Mouse (Mus musculus) thymus, adult 2 months (tissue): ENCODE measurements at regions not wholly inside any gene's neighbourhood (a gene's known extent, or its start where the extent isn't known, plus 50 kb on each side); places are given as distances from the start of the nearest gene placed in this dataset.

ENCODE experiments used
- DNase-seq: peaks from one replicate; pipeline ENCODE4 v3.0.0; 2021
- H3K27ac ChIP-seq: fragments of 200-500 bp; 2 replicates; pipeline ENCODE4 v1.5.1; 2012; ENCODE audit warnings: low read length, control low read depth; ENCODE audit not compliant: control insufficient read depth, insufficient read depth
- H3K27me3 ChIP-seq: fragments of 200-500 bp; 2 replicates; pipeline ENCODE4 v1.6.1; 2012; ENCODE audit warnings: mild to moderate bottlenecking, low read length, moderate library complexity, mixed read lengths; ENCODE audit not compliant: control insufficient read depth, insufficient read depth
- H3K36me3 ChIP-seq: fragments of 200-500 bp; 2 replicates; pipeline ENCODE4 v1.6.1; 2012; ENCODE audit warnings: mild to moderate bottlenecking, low read length, moderate library complexity; ENCODE audit not compliant: control insufficient read depth, insufficient read depth
- H3K4me1 ChIP-seq: fragments of 200-500 bp; replicated peaks from 2 replicates; pipeline ENCODE4 v1.6.1; 2012; ENCODE audit warnings: low read length; ENCODE audit not compliant: control insufficient read depth, insufficient read depth
- H3K4me3 ChIP-seq: fragments of 200-500 bp; 2 replicates; pipeline ENCODE4 v1.5.1; 2012; ENCODE audit warnings: mild to moderate bottlenecking, low read length, control low read depth, moderate library complexity; ENCODE audit not compliant: control insufficient read depth, insufficient read depth
- CTCF ChIP-seq: fragments of 200-500 bp; IDR thresholded peaks from 2 replicates; pipeline ENCODE4 v1.5.1; 2012; ENCODE audit warnings: mild to moderate bottlenecking, control low read depth, low read length, moderate library complexity, borderline replicate concordance; ENCODE audit not compliant: control insufficient read depth, poor library complexity, insufficient read depth; ENCODE audit errors: extremely low read depth
- POLR2A ChIP-seq: fragments of 200-500 bp; IDR thresholded peaks from 2 replicates; pipeline ENCODE4 v1.6.1; 2012; ENCODE audit warnings: mild to moderate bottlenecking, low read length, control low read depth, moderate library complexity; ENCODE audit not compliant: control insufficient read depth, poor library complexity, insufficient read depth; ENCODE audit errors: extremely low read depth
- WGBS: fragments of 180-500 bp; shearing (Covaris S2); methylation state at CpG from one replicate; pipeline ENCODE4 v1.1.7; 2018; 5-methylcytosine and 5-hydroxymethylcytosine counted together

- 94% methylated on average over 1 of the region's 1 CpGs for WGBS
Measured at GRCm38 (mm10) chr1:83755336-83755735, 347.3 kb upstream of the Sphkap start.

GRCm38 (mm10) chr1:83752976-83753375 lies 345.0 kb upstream of the Sphkap start:
- Histone ChIP-seq H3K27me3 (no peaks in the 10 kb centered on the region), H3K4me3 (no peak overlapping the region), H3K4me1 (no peaks in the 10 kb centered on the region), H3K27ac (no peak overlapping the region), H3K36me3 (no peaks in the 10 kb centered on the region)
- DNase-seq, result no peak
- 81% methylated on average over 4 of the region's 4 CpGs for WGBS
- TF ChIP-seq POLR2A, result no peak
- no peak for TF ChIP-seq CTCF

More at GRCm38 (mm10) chr1:83755336-83755735, 347.3 kb upstream of the Sphkap start:
- DNase-seq, result no peak
- H3K36me3 ChIP-seq, result no peaks in the 10 kb centered on the region
- H3K4me3 ChIP-seq, result no peak overlapping the region
- H3K4me1 ChIP-seq, result no peaks in the 10 kb centered on the region
- H3K27me3 ChIP-seq, result no peaks in the 10 kb centered on the region
- TF ChIP-seq POLR2A, result no peak
- no peak for TF ChIP-seq CTCF
- no peak overlapping the region for H3K27ac ChIP-seq

GRCm38 (mm10) chr1:83748974-83749373 lies 341.0 kb upstream of the Sphkap start:
- DNase-seq, result no peak
- H3K27me3 ChIP-seq, result no peaks in the 10 kb centered on the region
- no peak overlapping the region for H3K4me3 ChIP-seq
- no peaks in the 10 kb centered on the region for H3K4me1 ChIP-seq
- H3K27ac ChIP-seq, result no peak overlapping the region
- TF ChIP-seq POLR2A (no peak), CTCF (no peak)
- 89% methylated on average over 4 of the region's 4 CpGs for WGBS
- no peaks in the 10 kb centered on the region for H3K36me3 ChIP-seq

GRCm38 (mm10) chr1:83748061-83748460 lies 340.1 kb upstream of the Sphkap start:
- DNase-seq, result no peak
- Histone ChIP-seq H3K27ac (no peak overlapping the region), H3K36me3 (no peaks in the 10 kb centered on the region), H3K4me3 (no peak overlapping the region), H3K4me1 (no peaks in the 10 kb centered on the region), H3K27me3 (no peaks in the 10 kb centered on the region)
- TF ChIP-seq POLR2A (no peak), CTCF (no peak)
- 97% methylated on average over 3 of the region's 3 CpGs for WGBS

GRCm38 (mm10) chr1:83747412-83747811 lies 339.4 kb upstream of the Sphkap start:
- no peak for TF ChIP-seq POLR2A
- TF ChIP-seq CTCF, result no peak
- 59% methylated on average over 3 of the region's 3 CpGs for WGBS
- no peak for DNase-seq
- H3K36me3 ChIP-seq, result no peaks in the 10 kb centered on the region
- H3K4me1 ChIP-seq, result no peaks in the 10 kb centered on the region
- H3K27me3 ChIP-seq, result no peaks in the 10 kb centered on the region
- H3K4me3 ChIP-seq, result no peak overlapping the region
- no peak overlapping the region for H3K27ac ChIP-seq

GRCm38 (mm10) chr1:83746036-83746435 lies 338.0 kb upstream of the Sphkap start:
- Histone ChIP-seq H3K27ac (no peak overlapping the region), H3K27me3 (no peaks in the 10 kb centered on the region), H3K36me3 (no peaks in the 10 kb centered on the region), H3K4me1 (no peaks in the 10 kb centered on the region), H3K4me3 (no peak overlapping the region)
- 47% methylated on average over 6 of the region's 6 CpGs for WGBS
- no peak for TF ChIP-seq CTCF
- TF ChIP-seq POLR2A, result no peak
- DNase-seq, result no peak
